Mouse (Mus musculus): ENCODE measurements at regions not wholly inside any gene's neighbourhood (a gene's known extent, or its start where the extent isn't known, plus 50 kb on each side); places are given as distances from the start of the nearest gene placed in this dataset.

DNA sequence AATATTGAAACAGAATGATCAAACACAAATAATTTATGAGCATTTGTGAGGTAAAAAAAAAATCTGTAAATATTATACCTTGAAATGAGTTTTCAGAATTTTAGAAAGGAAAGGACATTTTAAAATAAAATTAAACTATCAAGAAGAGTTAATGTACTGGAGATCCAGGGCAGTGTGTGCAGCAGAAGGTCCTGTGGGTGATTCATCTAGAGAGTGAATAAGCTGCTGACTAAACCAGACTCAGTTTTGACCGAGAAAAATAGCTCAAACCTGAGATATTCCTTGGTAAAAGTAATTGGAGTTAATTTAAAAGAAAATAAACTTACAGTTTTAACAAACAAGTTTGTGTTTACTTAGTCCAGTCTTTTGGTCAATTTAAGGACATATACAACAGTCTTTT is 1118.6 kb upstream of the Celf2 start:
- in situ Hi-C loops (cut with MboI, MseI): no loop called here

DNA sequence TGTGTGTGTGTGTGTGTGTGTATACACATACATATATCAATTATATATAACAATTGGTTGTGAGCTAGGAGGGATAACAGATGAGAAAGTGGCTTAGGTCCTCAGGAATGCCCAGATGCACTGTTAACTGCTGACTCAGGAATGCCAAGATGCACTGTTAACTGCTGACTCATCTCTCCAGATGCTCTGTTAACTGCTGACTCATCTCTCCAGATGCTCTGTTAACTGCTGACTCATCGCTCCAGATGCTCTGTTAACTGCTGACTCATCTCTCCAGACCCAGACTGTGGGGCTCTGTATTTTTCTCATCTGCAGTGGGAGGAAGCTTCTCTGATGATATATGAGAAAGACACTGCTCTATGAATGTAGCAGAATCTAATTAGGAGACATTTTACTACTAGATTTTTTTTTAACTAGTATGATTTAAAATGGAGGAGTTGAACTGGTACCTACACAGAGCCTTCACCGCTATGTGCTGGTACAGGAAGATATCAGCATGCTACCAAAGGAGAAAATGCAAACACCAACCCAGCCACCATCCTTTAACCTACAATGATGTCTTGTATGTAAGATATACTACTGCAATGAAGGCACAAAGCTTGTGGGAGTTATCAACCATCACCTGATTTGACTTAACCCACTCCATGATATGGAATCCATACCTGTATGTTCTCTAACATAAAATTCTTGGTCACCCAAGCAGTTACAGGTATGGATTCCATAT is 1119.3 kb upstream of the Celf2 start:
- in situ Hi-C loops (cut with MboI, MseI): no loop called here

DNA sequence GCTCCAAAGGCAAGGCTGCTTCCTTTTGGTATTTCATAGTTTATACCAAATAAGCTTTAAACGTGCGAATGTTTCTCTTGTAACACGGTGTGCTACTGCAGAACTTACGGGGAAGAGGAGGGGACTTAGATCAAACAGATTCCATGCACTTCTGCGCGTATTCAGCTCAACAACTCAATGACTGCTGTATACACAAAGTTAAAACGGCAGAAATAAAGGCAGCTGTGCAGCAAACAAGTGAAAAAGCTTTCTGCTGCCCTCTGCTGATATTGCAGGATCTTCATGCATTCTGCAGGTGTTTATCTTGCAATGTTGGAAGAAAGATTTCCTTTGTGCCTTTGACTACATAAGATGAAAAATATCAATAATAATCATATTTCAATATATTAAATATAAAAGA is 1128.7 kb upstream of the Celf2 start:
- in situ Hi-C loops (cut with MboI, MseI): no loop called here

DNA sequence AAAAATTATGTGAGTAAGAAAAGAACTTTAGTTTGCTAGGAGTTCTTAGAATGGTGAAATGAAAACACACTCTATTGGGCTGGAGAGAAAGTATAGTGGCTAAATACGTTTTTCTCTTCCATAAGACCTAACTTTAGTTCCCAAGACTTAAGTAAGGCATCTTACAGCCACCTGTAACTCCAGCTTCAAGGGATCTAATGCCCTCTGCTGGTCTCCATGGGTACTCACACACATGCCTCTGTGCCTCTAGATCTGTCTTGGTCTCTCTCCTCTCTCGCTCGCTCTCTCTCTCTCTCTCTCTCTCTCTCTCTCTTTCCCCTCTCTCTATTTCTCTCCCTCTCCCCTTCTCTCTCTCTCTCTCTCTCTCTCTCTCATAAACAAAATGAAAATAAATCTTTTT is 1129.9 kb upstream of the Celf2 start:
- in situ Hi-C loops (cut with MboI, MseI): no loop called here

DNA sequence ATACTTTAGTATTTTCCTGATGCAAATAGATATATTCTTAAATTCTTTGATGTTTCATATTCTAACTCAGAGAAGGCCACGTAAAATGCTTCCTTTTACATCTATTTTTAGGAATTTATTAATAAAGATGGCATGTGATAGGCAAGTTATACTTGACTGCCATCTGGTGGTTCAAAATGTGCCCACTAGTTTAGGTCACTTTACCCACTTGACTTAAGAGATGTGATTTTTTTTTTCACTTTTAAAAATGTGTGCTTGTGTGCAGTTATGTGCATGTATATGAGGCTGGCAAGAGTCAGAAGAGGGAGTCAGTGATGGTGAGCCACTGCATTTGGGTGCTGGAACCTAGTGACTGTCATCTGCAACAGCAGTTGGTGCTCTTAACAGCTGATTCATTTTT is 1136.1 kb upstream of the Celf2 start:
- in situ Hi-C loops (cut with MboI, MseI): loop anchor here in 1 of 2 experiments (5.0 kb wide), 1 partner anchor 103 kb away; no protein-coding TSS in a partner anchor

DNA sequence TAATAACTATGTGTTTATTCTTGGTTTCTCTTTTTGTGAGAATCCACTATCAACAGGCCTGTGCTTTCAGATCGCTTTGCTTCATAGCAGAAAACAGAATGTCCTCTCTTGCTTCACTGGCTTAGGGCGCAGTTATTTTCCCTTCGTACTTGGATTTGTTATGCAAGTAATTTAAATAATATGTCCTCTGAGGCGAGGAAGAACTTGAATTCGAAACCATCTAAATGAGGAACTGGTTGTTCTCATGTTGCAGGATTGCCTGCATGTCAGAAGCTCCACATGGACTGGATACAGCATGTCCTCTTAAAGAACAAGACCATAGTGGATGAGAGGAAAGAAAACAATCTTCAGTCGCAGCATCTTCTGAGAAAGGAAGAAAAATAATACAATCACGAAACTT is 1151.2 kb upstream of the Celf2 start:
- in situ Hi-C loops (cut with MboI, MseI): loop anchor here in 1 of 2 experiments (10.0 kb wide), 1 partner anchor 1614 kb away; no protein-coding TSS in a partner anchor

DNA sequence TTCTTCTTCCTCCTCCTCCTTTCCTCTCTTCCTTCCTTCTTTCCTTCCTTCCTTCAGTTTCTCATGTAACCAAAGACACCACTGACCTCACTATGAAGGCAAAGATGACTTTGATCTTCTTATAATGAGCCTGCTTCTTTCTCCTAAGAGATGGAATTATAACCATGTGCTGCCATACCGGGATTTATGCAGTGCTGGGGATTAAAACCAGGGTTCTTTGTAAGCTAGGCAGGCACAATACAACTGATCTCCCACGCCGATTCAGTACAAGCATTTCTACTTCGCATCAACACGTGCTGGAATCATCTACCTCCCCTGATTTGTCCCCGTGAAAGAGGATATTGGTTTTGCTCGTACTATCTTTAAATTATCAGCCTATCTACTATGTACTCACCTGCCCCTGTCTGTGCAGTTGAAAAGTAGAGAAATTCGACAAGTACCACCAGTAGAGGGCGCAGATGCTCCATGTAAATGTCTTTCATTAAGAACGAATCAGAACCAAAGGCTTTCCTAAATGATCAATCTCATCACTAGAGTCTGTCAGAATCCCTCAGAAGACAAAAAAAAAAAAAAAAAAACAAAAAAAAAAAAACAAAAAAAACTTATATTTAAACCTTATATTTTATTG is 1164.5 kb upstream of the Celf2 start:
- in situ Hi-C loops (cut with MboI, MseI): loop anchor here (10.0 kb wide), 3 partner anchors 1231 to 1601 kb away; no protein-coding TSS in a partner anchor

DNA sequence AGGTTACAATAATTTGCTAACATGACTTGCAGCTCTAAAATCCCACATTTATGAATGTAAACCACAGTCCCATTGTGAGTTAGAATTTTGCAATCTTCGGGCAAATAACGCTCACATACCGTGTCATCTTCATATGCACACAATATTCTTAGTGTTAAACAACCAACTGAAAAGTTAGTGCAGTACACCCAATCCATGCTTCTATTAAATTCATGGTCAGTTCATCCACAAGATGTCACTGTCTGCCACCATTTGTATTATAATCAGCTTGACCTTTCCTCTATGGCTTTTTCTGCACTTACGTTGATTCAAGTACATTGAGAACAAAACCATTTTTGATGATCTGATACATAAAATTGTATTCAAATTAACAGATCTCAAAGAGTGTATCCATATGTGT is 1166.2 kb upstream of the Celf2 start:
- in situ Hi-C loops (cut with MboI, MseI): loop anchor here (10.0 to 25.0 kb wide), 5 partner anchors 762 to 1599 kb away; no protein-coding TSS in a partner anchor

DNA sequence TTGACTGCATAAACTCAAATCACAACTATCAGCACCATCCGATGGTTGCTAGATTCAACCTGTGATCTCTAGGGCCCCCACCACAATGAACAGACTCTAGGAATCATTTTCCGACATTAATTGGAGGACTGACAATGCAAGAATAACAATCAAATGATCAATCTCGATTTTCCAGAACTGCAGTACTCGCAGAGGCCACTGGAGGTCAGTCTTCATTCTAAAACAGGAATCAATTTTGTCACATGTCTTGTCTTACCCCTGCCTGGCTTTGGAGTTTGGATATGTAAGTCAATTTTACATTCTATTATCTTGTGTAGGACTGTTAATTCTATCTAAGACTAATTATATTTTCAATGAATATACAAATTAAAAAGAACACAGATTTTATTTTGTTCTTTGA is 1167.2 kb upstream of the Celf2 start:
- in situ Hi-C loops (cut with MboI, MseI): loop anchor here (10.0 to 25.0 kb wide), 5 partner anchors 761 to 1598 kb away; no protein-coding TSS in a partner anchor

DNA sequence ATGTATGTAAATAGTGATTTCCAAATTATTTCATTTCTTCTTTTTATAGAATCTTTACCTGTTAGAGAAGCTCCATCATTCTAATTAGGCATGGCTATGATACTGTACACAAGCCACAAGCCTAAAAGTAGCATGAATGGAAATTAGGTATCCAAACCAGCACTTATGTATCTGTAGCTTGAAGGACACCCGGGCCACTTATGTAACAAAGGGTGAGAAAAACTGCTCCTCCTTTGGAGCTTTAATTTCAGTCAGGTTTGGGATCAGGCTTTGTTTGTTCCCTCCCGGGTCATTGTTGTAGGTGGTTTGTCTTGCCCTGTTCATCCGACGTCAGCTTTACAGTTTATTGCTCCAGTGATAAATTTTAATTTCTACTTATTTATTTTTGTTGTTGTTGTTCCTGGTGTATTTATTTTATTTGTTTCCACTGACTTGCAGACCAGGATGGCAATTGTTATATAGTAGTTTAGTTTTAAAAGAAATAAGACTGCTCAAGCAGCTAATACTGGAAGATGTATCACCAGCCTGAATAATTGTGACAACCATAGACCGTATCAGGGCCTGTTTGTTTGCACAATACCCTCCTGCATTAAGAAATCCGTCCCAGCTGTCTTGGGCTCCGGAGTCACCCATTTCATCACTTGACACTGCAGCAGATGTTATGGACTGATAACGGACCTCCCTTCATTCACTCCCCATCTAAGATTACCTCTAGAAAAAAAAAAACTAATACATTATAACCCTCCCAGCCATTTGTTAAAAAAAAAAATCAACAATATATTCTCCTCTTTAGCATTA is 1181.7 kb upstream of the Celf2 start:
- in situ Hi-C loops (cut with MboI, MseI): loop anchor here (25.0 kb wide), 2 partner anchors 746 to 1221 kb away; no protein-coding TSS in a partner anchor

DNA sequence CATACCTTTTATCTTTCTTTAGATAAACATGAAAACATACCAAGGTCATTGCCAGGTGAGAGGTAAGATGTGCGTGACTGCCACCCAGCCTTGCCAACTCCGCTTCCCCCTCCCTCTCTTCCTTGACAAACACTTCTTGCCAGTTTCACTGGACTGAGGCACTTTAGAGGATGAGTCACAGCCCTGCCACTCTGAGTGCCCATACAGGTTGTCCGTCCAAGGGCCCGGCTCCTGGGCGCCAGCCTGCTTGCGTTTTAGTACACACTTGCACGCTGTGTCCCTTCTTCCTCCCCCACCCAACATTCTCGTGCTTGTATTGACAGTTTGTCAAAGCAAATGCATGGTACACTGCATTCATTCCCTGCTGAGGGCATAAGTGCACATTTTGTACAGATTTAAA is 1151.7 kb upstream of the 4930412O13Rik start:
- in situ Hi-C loops (cut with MboI, MseI): no loop called here

DNA sequence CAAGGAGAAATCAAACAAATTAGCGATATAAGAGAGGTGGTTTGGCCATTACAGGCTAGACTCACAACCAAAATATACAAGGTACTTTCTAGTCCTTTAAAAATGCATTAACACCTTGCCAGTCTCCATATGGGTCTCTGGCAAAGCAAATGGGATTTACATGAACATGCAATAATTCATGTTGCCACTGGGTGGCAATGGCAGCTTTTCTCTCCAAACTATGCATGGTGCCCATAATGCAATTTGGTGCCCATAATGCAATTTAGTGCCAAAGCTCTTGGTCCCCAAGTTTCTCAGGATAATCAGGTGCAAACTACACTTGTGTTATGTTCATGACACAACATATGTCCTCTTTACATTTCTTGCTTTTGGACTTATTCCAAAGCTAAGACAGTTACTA is 1126.9 kb upstream of the 4930412O13Rik start:
- in situ Hi-C loops (cut with MboI, MseI): loop anchor here in 1 of 2 experiments (5.0 kb wide), 1 partner anchor 1263 kb away; no protein-coding TSS in a partner anchor

DNA sequence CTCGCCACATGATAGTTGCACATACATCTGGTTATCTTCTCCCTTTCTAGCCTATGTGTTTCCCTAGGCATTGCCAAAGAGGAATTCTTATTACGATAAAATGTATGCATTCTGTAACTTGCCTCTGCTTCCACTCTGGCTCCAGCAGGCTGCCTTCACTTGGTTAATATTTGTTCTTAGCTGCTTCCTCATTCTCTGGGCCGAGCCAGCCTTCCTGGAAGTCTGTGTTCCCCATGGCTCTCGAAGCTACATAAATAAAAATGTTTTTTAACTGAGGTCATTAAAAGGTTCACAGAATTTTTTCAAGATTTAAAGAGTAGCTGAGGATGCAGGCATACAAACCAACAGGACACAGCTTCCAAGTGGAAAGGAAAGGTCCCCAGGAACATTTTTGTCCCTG is 1124.5 kb upstream of the 4930412O13Rik start:
- in situ Hi-C loops (cut with MboI, MseI): no loop called here

DNA sequence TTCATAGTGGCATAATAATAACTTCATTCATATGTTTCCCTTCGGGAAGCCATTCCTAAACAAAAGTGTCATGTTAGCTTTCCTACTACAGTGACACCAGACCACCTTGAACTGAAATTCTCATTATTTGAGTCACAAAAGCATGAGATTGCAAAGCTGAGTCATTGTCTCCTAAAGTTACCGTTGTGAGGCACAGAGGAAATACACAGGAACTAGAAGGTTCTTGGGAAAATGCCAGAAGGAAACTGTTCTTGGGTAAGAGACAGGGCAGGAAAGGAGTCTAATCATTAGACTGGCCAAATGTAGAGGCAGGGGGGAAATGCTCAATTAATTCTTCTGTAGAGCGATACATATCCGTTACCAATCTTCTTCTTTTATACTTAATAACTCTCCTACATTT is 1110.4 kb upstream of the 4930412O13Rik start:
- in situ Hi-C loops (cut with MboI, MseI): no loop called here

DNA sequence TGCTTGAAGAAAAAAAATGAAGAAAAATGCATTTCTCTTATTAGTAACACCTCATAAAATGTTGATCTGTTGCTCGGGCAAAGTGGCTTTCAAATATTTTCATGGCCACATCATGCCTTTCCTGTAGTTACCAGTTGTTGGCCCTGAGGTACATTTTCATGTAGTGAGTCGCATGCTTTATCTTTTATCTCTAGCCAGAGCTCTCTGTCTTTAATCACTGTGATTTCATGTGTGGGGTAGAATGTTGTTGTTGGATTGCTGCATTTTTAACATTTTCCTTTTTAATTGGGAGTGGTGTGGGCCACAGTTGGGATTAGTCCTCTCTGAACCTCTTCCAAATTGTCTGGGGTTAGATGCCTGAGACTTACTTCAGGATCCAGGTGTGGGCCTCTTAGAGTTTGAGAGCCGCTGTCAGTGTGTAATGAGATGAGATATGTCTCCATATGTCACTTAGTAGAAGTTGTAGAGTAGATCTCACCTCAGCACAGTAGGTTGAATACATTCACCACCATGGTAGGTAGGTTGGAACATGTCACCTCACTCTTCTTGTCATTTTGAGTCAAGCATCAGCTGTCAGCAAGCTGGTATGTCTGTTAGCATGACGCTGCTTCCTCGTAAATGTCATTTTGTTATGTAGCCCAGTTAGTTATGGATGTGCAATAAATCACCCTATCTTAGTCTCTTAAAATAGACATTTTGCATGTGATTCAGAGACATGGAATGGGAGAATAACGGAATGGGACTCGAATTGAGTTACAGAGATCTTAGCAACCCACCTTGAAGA is 1099.7 kb upstream of the 4930412O13Rik start:
- in situ Hi-C loops (cut with MboI, MseI): no loop called here

DNA sequence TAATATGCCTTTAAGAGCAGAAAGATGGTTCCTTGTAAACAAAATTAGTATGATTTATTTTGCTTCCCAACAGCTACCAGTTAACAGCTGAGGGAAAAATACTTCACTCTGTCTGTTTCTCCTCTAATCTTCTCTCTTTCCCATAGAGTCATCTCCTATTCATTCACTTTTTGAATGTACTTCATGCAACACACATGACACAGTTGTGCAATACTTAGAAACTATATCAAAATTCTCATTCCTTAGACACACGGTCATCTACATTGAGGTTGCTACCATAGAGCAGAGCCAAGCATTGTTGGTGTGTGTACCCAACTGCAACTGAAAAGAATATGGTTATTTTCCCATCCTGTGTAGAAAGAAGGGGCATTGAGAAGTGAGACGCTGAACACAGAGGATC is 1098.8 kb upstream of the 4930412O13Rik start:
- in situ Hi-C loops (cut with MboI, MseI): no loop called here

DNA sequence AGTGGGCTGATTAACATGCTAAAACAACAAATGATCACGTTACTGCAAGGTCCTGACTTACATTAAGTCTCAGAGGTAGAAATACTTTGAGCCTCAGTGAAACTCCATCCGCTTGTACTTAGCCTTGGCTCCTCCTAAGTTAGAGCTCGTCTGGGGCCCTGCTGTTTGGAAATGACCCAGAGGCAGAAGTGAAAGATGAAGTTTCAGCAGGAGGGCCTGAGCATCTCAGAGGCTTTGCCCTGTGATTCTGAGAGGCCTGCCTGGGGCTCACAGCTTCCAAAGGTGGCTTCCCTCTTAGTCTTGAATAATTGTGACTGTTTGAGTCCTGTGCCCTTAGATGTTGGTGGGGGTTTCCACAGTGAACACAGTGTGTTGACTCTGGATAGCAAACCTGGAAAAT is 1079.0 kb upstream of the 4930412O13Rik start:
- in situ Hi-C loops (cut with MboI, MseI): no loop called here

DNA sequence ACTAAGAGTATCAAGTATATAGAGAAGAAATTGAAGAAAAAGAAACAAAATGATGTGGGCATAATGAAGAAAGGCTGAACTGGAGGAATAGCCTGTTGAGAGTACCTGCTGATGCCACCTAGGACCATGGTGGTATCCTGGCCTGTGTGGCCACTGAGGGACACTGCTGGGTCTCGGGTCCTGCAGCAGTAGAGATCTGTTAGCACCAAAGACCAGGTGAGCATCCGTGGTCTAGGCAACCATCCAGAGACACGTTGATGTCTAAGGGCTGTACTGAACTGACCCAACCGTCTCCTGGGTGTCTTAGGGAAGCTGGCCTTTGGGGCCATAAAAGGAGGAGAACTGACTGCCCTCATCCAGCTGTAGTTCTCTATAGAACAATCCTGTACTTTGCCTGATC is 1071.4 kb upstream of the 4930412O13Rik start:
- in situ Hi-C loops (cut with MboI, MseI): loop anchor here in 1 of 2 experiments (5.0 kb wide), 1 partner anchor 38 kb away; no protein-coding TSS in a partner anchor

DNA sequence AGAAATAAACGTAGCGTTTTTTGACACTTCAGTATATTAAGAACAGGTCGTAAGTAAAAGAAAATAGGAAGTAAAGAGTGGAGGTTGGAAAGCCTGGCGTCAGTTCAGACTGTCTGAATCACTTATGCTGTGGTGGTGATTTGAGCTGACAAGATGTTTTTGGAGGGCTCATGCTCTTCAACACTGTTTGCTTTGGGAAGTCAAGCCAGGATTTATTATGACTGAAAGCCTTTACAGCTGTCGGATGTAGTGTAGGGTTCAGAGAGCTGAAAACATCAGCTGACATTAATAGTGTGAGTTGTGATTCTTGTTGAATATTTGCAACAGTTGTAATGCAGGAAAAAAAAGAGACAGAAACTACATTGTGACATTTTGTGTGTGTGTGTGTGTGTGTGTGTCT is 1062.9 kb upstream of the 4930412O13Rik start:
- in situ Hi-C loops (cut with MboI, MseI): loop anchor here in 1 of 2 experiments (5.0 kb wide), 1 partner anchor 876 kb away; no protein-coding TSS in a partner anchor

DNA sequence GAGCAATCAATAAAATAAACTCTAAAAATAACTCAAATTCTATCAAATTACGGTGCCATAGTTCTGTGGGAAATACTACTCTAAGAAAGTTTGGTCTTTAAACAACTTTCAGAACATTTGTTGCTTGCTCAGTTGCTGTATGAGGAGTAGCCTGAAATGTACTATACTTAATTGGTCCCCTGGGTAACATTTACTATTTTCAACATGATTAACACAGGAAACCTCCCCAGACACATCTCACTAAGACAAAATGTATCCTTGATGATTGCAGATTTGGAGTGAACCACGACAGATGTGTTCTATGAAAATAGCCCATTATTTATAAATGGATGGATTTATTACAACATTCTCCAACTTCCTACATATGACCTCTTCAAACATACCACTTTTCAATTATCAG is 1055.6 kb upstream of the 4930412O13Rik start:
- in situ Hi-C loops (cut with MboI, MseI): loop anchor here in 1 of 2 experiments (10.0 kb wide), 1 partner anchor 229 kb away; no protein-coding TSS in a partner anchor

All from T-helper 17 cell (primary cell).